Mouse (Mus musculus): ENCODE data around the gene Setd1a.

Setd1a gene

DNA sequence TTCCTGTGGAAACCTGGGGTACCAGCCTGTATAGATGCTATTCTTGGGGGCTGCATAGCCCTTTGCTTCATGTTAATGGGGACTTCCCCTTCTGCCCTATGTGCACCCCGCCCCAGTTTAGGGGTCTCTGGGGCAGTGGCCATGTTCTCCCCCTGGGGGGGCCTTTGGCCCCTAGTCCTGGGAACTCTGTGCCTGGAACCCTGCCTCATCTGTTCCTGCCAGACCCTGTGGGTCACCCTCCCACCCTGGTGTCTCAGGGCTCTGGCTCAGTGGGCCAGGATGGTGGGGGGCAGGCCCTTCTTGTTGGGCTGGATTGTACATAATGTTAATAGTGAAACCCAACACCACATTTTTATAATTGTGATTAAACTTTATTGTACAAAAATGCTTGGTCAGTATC, 23.3 kb downstream of the Setd1a start:
- no peak for DNase-seq (ENCODE audit: low read depth, low spot score)

- DNase-seq (ENCODE audit: low read depth, low spot score): peak; percentile 78
Measured at GRCm38 (mm10) chr7:127800435-127801009, 24.1 kb downstream of the Setd1a start, which contains the start of gene Hsd3b7. TSS of gene Hsd3b7 (plus strand) at chr7:127800604.

GRCm38 (mm10) chr7:127801010-127801621, 24.6 kb downstream of the Setd1a start:
- DNase-seq (ENCODE audit: low read depth, low spot score): no peak

DNA sequence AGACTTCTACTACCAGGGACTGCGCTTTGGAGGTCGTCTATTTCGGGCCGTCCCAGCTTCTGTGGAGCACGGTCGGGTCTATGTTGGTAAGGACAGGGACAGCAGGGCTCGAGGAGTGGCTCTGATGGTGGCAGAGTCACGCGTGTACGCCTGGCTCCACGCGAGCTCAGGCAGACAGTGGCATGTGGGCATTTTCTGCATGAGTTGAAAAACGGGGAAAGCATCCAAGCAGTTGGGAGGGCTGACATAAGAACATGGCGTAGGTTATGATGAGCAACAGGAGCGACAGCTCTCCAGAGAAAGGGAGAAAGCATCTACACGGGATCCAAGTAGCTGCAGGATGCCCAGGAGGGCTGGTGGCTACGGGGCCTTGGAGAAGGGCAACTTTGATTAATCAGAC, 25.8 kb downstream of the Setd1a start:
- no peak for DNase-seq (ENCODE audit: low read depth, low spot score)

DNA sequence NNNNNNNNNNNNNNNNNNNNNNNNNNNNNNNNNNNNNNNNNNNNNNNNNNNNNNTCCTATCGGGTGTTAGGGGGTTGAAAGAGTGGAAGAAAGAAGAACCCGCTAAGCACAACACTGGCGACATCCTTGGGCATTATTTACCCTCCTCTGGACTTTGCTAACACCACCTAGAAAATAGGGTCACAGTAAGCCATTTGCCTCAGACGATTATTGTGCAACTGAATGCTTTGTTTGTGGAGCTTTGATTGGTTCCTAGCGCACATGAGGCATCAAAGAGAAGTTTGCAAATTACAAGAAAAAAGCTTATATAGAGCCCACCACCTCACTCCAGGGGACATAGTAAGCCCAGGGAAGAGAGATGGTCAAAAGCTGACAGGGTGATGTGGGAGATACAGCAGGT, 32.4 kb downstream of the Setd1a start:
- DNase-seq (ENCODE audit: low read depth, low spot score): no peak

DNA sequence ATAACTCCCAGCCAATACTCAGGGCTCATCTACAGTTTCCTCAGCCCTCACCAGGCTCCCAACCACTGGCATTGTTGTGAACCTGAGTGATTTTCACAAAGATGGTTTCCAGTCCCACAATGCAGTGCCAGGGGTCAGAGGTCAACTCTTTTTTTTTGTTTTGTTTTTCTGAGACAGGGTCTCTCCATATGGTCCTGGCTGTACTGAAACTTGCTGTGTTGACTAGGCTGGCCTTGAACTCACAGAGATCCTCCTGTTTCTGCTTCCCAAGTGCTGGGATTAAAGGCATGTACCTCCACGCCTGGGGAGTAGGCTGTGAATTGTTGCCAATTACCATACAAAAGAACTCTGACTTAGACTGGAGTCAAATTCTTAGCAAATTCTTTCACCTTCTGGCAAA, 33.4 kb downstream of the Setd1a start:
- DNase-seq (ENCODE audit: low read depth, low spot score): no peak

GRCm38 (mm10) chr7:127810650-127811049, 34.2 kb downstream of the Setd1a start:
- no peak for DNase-seq (ENCODE audit: low read depth, low spot score)

DNA sequence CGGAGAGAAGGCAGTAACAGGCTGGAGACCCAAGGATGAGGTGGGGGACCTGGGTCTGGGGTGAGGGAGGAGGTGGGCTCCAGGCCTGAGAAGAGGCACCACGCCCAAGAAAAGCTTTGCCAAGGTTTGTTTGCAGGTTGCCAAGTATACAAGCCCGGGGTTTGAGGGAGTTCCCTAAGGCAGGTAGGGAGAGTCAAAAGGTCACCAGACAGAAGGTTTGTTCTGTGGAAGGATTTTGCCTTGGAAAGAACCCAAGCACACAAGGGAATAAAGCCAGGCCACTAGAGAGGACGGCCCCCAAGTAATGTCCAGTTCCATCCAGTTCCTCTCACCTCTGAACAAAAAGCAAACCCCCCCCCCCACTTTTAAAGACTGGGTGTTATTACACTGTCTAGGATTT, 34.8 kb downstream of the Setd1a start:
- DNase-seq (ENCODE audit: low read depth, low spot score): no peak

DNA sequence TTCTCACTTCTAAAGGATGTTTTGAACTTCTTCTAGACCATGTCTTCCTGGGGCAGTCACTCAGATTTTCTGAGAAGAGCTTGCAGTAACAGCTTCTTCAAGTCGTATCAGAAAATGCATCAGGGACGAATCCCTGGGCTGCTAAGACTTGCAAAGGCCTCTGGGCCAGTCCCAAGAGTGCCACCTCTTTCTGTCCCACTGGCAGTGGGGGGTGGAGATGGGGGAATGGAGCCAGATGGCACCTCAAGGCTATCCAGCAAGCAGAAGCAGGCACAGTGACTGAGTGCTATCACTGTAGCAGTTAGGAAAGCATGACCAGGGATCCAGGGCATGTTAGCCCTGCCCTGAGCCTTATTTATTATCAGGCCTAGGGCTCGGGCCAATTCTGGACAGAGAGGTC, 35.8 kb downstream of the Setd1a start:
- DNase-seq (ENCODE audit: low read depth, low spot score): no peak

DNA sequence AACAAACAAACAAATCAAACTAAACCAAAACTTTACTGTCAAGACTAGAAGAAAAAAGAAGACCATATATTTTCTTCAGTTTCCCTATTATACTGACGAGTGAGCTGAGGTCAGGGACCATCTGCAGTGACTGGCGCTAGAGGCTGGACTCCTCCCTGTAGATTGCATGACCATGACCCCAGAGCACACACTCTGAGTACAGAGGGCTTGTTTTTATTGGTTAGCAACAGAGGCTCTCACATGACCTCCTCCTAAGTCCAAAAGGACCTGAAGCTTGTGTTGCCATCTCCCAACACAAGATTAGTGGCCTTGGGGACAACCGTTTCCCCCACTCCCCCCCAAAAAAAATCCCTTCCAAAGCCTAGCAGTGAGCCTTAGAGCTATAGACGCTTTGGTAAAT, 37.4 kb downstream of the Setd1a start:
- DNase-seq (ENCODE audit: low read depth, low spot score): no peak

- no peak for DNase-seq (ENCODE audit: low read depth, low spot score)
Measured at GRCm38 (mm10) chr7:127814241-127814921, 37.9 kb downstream of the Setd1a start.

GRCm38 (mm10) chr7:127815116-127815665, 38.7 kb downstream of the Setd1a start:
- DNase-seq (ENCODE audit: low read depth, low spot score): no peak

GRCm38 (mm10) chr7:127815954-127816821, 39.7 kb downstream of the Setd1a start:
- no peak for DNase-seq (ENCODE audit: low read depth, low spot score)

- DNase-seq (ENCODE audit: low read depth, low spot score): no peak
Measured at GRCm38 (mm10) chr7:127817053-127817452, 40.6 kb downstream of the Setd1a start.

DNA sequence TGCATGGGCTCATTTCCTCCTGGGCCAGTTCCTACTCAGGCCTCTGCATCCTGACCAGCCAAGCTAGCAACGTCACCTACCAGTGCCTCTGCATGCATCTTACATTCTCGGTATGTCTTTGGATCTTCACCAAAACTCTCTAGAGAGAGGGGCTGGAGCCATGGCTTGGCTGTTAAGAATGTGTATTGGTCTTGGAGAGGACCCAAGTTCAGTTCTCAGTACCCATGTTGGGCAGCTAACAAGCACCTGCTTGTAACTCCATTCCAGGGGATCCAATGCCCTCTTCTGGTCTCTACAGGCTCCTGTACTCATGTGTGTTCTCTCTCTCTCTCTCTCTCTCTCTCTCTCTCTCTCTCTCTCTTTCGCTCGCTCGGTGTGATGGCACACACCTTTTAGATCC, 41.3 kb downstream of the Setd1a start:
- DNase-seq (ENCODE audit: low read depth, low spot score): no peak

- DNase-seq (ENCODE audit: low read depth, low spot score): no peak
Measured at GRCm38 (mm10) chr7:127820836-127821509, 44.5 kb downstream of the Setd1a start.

- DNase-seq (ENCODE audit: low read depth, low spot score): no peak
Measured at GRCm38 (mm10) chr7:127822494-127822893, 46.0 kb downstream of the Setd1a start.

DNA sequence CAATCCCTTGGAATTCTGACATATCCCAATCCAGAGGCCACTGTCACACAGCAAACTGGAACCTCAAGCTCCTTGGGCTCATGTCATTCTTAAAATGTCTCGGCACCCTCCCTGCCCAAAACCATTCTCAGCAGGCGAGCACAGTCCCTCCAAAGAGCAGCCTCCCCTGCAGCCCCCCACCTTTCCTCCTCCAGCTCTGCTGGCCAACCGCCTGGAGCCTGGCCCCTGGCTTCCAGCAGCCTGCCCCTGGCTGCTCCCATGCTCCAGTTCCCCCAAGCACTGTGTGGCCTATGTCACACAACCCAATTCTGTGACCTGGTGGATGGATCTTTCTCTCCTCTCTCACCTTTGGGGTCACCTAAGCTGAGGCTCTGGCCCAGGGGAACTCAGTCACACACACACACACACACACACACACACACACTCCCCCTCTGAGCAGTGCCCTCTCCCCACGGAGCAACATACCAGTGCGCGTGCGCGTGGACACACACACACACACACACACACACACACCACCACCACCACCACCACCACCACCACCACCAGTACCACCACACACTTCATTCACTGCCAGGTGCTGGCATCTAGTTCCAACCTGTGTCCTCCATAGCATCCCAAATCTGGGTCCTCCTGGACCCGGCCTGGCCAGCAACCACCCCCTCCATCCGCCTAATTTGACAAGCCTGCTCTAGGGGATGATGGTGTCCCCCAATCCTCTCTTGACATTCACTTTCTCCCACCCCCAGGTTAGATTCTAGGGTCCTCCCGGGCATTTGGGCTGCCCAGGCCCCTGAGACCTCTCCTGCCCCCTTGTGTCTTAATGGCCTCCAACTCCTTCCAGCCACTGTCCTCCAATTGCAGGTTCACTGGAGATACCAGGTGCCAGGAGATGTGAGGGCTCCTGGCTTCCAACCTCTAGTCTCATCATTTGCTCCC, 47.0 kb downstream of the Setd1a start:
- no peak for DNase-seq (ENCODE audit: low read depth, low spot score)

GRCm38 (mm10) chr7:127824176-127824871, 47.9 kb downstream of the Setd1a start, which contains the start of the genes Stx4a and Stx1b:
TSS of gene Stx4a (plus strand) at chr7:127824294.
TSS of gene Stx1b (minus strand) at chr7:127824549.
- DNase-seq (ENCODE audit: low read depth, low spot score): no peak
